Mouse (Mus musculus) heart, postnatal 10 days (tissue): ENCODE measurements around the gene Mapkap1. TPM values are rescaled to one million over a fixed set of nuclear protein-coding genes. Genes with fewer than 3 reads are reported as not detected.
"Not testable (repeated sequence)": the region's sequence is repeated elsewhere in the genome, so short reads cannot be mapped to it uniquely, and the experiment has no call there.

Source experiments
- DNase-seq, 2 experiments: peaks; one replicate each; pipeline ENCODE4 v3.0.0; 2021
- intact Hi-C: fragments of 180-260 bp; cut with DNase I; formaldehyde crosslinking; loops from one replicate; pipeline ENCODE4 v1.15.1; 2025
- total RNA-seq, 2 experiments: library from RNA; stranded (reverse); gene quantifications; 2 replicates each; pipeline ENCODE4 v1.2.3; 2021

Gene Mapkap1
- total RNA-seq, 2 experiments from 2014 or later: 70.8 to 76.9 TPM

GRCm38 (mm10) chr2:34425573-34426223 is 19.1 kb downstream of the Mapkap1 start:
- intact Hi-C loops: no loop called here
- DNase-seq: no peak

GRCm38 (mm10) chr2:34430663-34431062 is 24.1 kb downstream of the Mapkap1 start:
- intact Hi-C loops: no loop called here
- no peak for DNase-seq

GRCm38 (mm10) chr2:34431701-34432372 is 25.3 kb downstream of the Mapkap1 start:
- DNase-seq: no peak
- intact Hi-C loops: no loop called here

- intact Hi-C loops, DNase-seq: not testable (repeated sequence)
These were observed 26.3 kb downstream of the Mapkap1 start for GRCm38 (mm10) chr2:34432887-34433286.

- no peak for DNase-seq
- intact Hi-C loops: no loop called here
These were observed 29.8 kb downstream of the Mapkap1 start for GRCm38 (mm10) chr2:34436321-34436720.

GRCm38 (mm10) chr2:34448756-34449155 is 42.2 kb downstream of the Mapkap1 start:
- intact Hi-C loops: no loop called here
- DNase-seq: no peak

- intact Hi-C loops: no loop called here
- DNase-seq: no peak
These were observed 55.9 kb downstream of the Mapkap1 start for GRCm38 (mm10) chr2:34462490-34462889.

- intact Hi-C loops: no loop called here
- DNase-seq: no peak
These were observed 62.1 kb downstream of the Mapkap1 start for GRCm38 (mm10) chr2:34468559-34469141.

- intact Hi-C loops: no loop called here
These were observed 62.8 kb downstream of the Mapkap1 start for GRCm38 (mm10) chr2:34469324-34469723.

GRCm38 (mm10) chr2:34473775-34474174 is 67.2 kb downstream of the Mapkap1 start:
- intact Hi-C loops: no loop called here
- no peak for DNase-seq

More at GRCm38 (mm10) chr2:34469324-34469723, 62.8 kb downstream of the Mapkap1 start:
- no peak for DNase-seq

GRCm38 (mm10) chr2:34481401-34481800 is 74.8 kb downstream of the Mapkap1 start:
- intact Hi-C loops: no loop called here
- DNase-seq: no peak

GRCm38 (mm10) chr2:34482102-34482501 is 75.5 kb downstream of the Mapkap1 start:
- intact Hi-C loops: no loop called here
- DNase-seq: no peak

- intact Hi-C loops: no loop called here
- DNase-seq: no peak
These were observed 76.0 kb downstream of the Mapkap1 start for GRCm38 (mm10) chr2:34482531-34482930.

GRCm38 (mm10) chr2:34487281-34487680 is 80.7 kb downstream of the Mapkap1 start:
- intact Hi-C loops: no loop called here

GRCm38 (mm10) chr2:34503975-34504730 is 97.6 kb downstream of the Mapkap1 start:
- intact Hi-C loops: no loop called here
- DNase-seq: no peak

More at GRCm38 (mm10) chr2:34487281-34487680, 80.7 kb downstream of the Mapkap1 start:
- DNase-seq: no peak

GRCm38 (mm10) chr2:34506162-34506561 is 99.6 kb downstream of the Mapkap1 start:
- intact Hi-C loops, DNase-seq: not testable (repeated sequence)

- DNase-seq: no peak
- intact Hi-C loops: loop anchor here (10.0 kb wide), 1 partner anchor 765 kb away; no protein-coding TSS in a partner anchor
These were observed 103.3 kb downstream of the Mapkap1 start for GRCm38 (mm10) chr2:34509856-34510255.

GRCm38 (mm10) chr2:34515263-34515662 is 108.7 kb downstream of the Mapkap1 start:
- intact Hi-C loops: loop anchor here (5.0 to 10.0 kb wide), 2 partner anchors 108 to 770 kb away; partner anchors contain the start of gene Mapkap1
- no peak for DNase-seq

- intact Hi-C loops: loop anchor here (2.0 to 10.0 kb wide), 3 partner anchors 111 to 773 kb away; partner anchors contain the start of gene Mapkap1
- no peak for DNase-seq
These were observed 111.5 kb downstream of the Mapkap1 start for GRCm38 (mm10) chr2:34518083-34518482.

- intact Hi-C loops: loop anchor here (2.0 to 10.0 kb wide), 3 partner anchors 111 to 774 kb away; partner anchors contain the start of gene Mapkap1
- DNase-seq: no peak
These were observed 112.0 kb downstream of the Mapkap1 start for GRCm38 (mm10) chr2:34518526-34518925.

GRCm38 (mm10) chr2:34519525-34519924 is 113.0 kb downstream of the Mapkap1 start:
- DNase-seq: peak; percentile 45 to 64
- intact Hi-C loops: loop anchor here (2.0 to 10.0 kb wide), 3 partner anchors 112 to 775 kb away; partner anchors contain the start of gene Mapkap1
